Mouse (Mus musculus): ENCODE results near the gene Atf6.
A peak's percentile ranks its signal among the peaks of the same experiment; 100 is the strongest.

The Atf6 gene

GRCm38 (mm10) chr1:170867691-170868105 is at the start of gene Atf6:
TSS of gene Atf6 (minus strand) at chr1:170867771.
- peak; percentile 92 to 94 for DNase-seq (ENCODE audit: low spot score in 2 of 2)

DNA sequence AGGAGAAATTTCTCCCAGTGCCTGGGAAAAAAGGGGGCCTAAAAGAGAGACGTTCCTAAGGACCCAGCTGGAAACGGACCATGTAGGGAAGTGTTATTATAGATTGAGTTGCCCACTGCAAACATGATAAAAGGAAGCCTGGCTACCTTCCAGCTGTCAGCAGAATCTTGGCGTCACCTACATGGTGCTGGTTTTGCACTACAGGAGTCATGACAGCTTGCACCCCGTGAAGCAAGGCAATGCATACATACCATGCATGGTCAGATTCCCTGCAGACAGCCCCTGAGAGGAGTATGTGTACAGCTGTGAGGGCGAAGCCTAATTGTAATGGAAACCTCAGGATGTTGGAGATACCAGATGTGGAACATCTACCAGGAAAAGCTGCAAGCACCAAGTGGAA is 48.1 kb upstream of the Atf6 start:
- DNase-seq (ENCODE audit: low spot score in 2 of 2): no peak

DNA sequence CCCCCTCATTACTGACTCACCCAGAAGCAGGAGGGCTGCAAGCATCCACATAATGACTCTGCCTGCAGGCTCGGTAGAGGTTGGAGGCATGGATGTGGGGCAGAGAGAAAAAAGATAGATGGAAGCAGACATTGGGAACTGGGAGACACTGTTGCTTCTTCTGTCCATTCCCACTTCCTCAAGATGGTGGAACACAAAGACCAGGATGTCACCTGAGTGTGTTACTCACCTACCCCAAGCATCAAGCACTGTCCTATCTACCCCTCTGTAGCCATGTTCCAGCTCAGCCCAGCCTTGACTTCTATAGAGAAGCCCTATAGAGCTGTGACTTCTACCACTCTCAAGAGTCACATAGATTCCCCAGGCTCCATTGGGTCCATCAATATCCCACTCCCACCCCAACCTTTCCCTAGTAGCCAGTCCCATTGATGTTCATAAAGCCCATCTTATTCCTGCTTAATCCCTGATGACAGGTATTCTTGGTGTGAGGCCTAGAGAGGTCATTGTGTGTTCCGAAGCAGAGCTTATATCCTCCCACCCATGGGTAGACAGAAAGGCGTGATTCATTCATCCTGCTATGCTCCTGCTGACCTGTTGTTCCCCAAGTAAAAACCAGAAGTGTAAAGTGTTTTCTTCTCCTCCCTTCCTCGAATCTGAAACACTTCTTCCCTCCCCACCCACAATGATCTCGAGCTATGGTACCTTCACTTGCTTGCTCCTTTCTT is 45.5 kb upstream of the Atf6 start, which contains the start of gene Fcrlb:
TSS of gene Fcrlb (minus strand) at position 51 of the 725 bp plus-strand sequence.
- no peak for DNase-seq (ENCODE audit: low spot score in 2 of 2)

DNA sequence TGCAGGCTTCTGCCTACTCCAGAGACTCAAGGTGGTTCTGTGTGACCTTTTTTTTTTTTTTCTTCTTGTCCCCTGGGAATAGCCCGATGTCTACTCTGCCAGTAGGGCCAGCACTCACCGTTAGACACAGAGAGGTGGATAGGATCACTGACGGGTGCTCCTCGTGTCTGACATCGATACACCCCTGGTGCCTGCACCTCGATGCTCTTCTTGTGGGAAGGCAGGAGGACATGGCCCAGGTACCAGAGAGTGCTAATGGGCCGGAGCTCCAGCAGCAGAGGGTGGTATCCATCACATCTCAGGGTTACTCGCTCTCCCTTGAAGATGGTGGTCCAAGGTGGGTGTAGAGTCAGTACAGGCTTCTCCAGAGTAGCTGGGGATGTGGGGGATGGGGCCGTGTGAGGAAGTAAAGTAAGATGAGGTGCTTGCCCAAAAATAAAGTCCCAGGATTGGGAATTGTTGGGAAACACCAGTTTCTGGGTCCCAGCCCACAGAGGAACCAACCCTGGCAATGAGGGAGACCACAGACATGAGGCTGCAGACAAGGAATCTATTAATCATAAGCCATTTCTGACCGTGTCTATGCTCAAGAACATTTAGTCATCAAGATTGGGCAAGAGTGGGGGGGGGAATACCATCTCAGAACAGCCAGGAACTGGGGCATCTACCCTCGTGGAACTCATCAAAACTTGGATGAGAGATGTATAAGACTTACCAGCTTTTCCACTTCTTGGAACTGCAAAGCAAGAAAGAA is 44.5 kb upstream of the Atf6 start:
- no peak for DNase-seq (ENCODE audit: low spot score in 2 of 2)

DNA sequence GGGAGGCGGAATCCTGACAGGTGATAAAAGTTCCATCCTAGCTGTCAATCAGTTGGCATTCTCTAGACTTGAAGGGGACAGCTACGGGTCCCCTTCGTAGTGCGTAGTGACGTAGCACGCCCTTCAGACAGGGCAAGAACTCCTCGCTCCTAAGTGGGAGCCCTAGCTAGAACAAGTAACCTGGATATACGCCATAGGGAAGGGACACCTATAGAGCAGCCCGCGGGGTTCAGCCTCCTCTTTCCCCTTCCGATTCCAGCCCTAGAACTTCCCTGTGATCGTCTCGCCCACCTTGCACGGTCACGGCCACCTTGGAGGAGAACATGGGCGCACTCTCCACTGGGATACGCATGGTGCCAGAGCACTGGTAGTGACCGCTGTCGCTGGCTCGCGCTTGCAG is 40.8 kb upstream of the Atf6 start:
- DNase-seq (ENCODE audit: low spot score in 2 of 2): no peak

DNA sequence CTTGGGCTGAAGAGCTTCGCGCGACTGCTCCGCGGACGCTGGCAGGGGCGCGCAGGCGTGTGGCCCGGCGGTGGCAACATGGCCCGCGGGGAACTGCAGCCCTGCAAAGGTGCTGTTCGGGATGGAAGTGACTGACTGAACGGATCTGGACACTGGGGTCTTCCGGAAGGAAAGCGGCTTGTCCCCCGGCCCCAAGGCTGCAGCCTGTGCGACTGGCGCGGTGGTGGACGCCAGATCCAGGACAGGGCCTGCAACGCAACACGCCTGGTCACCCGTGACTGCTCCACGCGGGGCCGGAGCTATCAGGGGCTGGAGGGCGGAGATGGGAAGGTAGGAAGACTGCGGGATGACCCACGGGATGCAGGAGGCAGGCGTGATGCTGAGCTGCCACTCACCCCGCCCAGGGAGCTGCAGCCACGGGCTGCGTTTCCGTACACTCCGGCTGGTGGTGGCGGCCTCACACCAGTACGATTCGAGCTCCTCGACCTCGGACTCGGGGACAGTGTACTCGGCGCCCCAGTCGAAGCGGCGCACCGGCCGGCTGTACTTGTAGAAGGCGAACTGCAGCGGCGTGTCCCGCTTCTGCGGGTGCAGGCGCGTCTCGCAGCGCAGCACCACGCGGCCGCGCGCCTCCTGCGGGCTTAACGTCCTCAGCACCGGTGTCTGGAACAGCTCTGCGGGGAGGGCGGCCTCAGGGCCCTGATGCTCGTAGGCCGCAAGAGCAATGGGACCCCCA is 40.1 kb upstream of the Atf6 start:
- DNase-seq (ENCODE audit: low spot score in 2 of 2): peak in 1 of 2 experiments; percentile 30

- DNase-seq (ENCODE audit: low spot score in 2 of 2): no peak
These were observed 39.5 kb upstream of the Atf6 start for GRCm38 (mm10) chr1:170907111-170907455.

DNA sequence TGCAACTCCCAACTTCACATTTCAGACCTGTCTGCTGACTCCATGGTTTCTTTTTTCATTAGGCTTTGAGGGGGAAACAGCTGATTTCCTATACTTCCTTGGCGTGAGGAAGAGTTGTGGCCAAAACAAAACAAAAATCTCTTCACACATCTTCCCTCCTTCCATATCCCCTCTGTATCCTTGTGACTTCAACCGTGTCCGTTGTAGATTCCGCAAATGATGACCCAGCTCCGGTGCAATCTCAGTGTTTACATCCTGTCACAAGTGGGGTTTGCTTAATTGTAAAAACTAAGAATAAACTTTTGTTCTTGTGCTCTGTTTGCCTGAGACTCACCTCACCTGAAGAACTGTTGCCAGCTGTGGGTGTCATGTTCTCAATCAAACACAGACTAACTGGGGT is 35.9 kb upstream of the Atf6 start:
- DNase-seq (ENCODE audit: low spot score in 2 of 2): no peak

DNA sequence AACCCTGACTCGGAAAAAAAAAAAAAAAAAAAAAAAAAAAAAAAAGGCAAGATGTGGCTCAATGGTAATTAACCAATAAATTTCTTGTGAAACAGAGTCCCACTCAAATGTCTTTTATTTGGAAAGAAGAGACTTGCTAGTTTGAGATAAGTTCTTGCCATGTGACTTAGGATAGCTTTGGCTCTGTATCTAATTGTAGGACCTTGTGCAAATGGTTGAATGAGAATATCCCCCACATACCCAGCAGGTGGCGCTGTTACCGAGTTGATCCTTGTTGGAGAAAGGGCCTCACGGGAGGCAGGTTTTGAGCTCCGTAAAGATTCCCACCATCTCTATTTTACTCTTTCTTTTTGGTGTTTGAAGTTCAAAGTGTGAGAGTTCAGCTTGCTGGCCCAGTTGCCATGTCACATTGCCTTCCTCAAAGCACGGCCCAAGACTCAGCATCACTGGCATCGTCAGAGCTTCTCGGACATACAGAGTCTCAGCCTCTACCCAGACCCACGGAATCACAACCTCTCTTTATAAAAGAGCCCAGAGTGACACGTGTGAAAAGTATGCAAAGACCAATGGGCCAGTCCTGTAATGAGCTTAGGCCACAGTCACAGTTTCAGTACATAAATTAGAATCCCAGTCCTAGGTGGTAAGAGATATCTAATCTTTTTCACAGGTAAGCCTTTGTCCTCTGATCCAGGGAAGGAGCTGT is 34.1 kb upstream of the Atf6 start:
- peak; percentile 59 to 79 for DNase-seq (ENCODE audit: low spot score in 2 of 2)

GRCm38 (mm10) chr1:170900799-170901467 is 33.4 kb upstream of the Atf6 start:
- peak in 1 of 2 experiments; percentile 20 for DNase-seq (ENCODE audit: low spot score in 2 of 2)

DNA sequence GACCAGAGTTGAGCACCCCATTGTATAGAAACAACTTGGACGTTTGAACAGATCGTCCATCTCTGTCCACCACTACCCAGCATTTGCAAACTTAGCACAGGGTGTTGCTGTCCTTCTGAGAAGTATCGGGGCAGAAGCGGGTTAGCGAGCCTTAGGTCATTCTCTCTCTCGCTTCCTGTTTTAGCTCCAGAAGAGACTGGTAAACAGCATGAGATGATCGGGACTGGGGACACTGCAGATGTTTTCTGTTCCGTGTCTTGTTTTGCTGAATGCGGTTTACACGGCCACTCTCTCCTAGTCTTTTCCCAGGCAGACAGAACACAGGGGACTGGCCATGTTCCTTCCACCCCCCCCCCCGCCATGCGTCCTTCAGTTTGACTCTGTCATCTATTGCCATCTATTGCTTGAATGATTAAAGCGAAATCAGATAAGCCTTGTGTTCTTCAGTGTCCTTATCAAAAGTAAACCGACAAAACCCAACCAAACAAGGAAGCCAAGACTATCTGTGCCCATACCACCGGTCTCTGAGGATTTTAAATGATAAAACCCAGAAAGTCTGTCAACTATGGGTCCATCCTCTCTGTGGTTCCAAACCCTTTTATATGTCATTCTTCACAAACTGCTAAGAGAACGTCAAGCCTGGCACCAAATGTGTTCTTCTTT is 31.0 kb upstream of the Atf6 start:
- no peak for DNase-seq (ENCODE audit: low spot score in 2 of 2)

- DNase-seq (ENCODE audit: low spot score in 2 of 2): no peak
These were observed 29.2 kb upstream of the Atf6 start for GRCm38 (mm10) chr1:170896651-170897281.

DNA sequence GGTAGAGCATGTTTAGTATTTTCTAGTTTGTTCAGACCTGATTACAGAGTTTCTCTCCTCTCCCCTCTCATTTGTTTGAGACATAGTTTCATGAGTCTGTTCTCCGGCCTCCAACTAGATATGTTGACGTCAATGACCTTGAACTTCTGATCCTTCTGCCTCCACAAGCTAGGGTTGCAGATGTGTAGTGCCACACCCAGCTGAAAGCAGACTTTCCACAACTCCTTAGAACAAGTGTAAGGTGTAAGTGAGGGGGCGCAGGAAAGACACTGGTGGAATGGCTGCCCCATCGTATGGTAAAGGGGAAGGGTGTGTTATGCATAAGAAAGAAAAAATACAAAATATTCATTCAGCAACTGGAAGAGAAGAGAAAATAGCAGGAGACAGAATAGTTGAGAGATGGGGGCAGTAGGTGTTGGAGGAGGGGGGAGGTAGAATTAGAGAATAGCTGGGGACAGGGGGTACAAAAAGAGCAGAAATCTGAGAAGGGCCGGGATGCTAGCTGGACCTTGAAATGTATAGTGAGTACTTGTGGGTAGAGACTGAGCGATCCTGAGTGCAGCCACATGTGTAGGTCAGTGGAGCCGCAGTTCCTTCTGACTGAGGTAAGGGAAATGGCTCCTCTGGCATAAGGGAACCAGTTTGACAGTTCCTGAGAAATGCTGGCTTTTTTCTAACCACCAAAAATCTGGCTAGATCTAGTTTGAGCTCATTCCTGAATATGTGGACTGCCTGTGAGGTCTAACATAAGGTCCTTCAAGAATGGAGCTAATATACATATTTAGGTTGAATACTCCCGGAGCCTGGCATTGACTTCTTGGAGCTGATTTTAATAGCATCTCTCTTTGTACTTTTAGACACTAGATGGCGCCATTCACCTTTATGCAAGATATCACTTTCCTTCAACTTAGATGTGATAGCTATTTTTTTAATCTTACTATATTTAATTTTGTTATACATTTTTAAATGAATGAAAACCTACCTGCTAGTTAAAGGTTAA is 27.3 kb upstream of the Atf6 start:
- DNase-seq (ENCODE audit: low spot score in 2 of 2): no peak

DNA sequence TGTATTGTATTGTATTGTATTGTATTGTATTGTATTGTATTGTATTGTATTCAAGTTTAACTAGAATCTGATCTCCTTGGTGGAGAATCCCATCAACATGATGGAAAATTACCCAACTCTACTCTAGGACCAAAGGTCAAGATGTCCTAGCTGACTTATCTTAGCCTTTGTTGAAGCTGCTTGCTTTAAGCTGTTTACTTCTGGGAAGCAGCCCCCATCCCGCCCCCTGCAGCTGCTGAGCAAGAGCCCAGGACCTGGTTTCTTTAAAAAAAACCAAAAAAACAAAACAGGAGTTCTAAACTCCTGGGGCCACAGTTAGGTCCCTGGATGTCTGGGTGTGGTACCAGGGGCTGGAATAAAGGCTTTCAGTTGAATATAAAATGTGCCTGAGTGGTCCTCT is 24.7 kb upstream of the Atf6 start:
- no peak for DNase-seq (ENCODE audit: low spot score in 2 of 2)

DNA sequence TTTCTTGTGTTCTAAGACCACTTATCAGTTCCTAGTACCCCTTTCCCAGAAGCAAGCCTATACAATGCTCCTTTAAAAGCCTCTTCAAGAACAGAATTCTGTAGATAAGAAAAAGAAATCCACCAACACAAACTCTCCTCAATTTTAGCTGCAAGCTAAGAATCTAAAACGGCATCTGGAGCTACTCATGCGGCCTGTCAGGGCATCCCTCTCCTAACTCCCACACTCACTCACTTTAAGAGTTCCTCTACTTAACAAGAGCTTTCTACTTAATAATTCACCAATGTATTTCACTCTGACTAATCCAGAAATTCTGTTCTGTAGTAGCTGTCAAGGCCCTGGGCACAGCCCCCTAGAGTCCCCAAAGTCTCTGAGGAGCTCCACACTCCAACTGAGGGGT is 24.1 kb upstream of the Atf6 start:
- no peak for DNase-seq (ENCODE audit: low spot score in 2 of 2)

DNA sequence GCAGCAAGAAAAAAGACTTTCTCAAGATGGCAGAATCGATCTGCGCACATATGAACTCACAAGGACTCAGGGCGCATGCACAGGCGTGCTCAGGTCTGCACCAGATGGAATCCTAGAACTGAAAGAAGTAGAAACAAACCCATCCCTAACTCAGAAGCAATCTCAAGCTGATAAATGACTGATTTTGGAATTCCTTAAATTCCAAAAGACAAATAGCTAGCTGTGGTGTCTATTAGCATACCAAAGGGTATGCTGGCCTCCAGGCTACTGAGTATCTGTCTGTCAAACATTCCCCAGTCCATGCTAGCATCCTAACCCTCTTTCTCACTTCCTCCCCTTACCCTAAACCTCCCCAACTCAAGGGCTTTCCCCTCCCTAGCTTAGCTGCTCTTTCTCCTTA is 21.7 kb upstream of the Atf6 start:
- no peak for DNase-seq (ENCODE audit: low spot score in 2 of 2)

GRCm38 (mm10) chr1:170886044-170886458 is 18.5 kb upstream of the Atf6 start:
- DNase-seq (ENCODE audit: low spot score in 2 of 2): no peak

- DNase-seq (ENCODE audit: low spot score in 2 of 2): peak; percentile 80 to 84
These were observed 17.5 kb upstream of the Atf6 start, which contains the start of the genes Gm26620 and Dusp12 for GRCm38 (mm10) chr1:170884978-170885561. TSS of gene Gm26620 (plus strand) at chr1:170885065. TSS of gene Dusp12 (minus strand) at chr1:170885540.

DNA sequence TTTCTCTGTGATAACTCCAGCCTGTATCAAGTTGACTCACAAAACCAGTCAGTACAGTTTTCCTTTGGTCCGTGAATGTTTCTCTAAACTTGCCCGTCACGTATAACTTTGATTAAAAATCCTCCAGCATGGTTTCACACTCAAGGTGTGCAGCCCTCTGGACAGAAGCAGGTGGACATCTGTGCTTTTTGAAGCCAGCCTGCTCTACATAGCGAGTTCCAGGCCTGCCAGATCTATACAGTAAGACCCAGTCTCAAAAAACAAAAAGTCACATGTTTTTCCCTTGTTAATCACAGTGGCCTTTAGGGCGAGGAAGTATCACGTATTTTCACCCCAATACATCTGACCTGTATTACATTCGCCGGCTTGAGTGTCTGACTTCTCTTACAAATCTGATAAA is 16.8 kb upstream of the Atf6 start:
- DNase-seq (ENCODE audit: low spot score in 2 of 2): no peak

Data from frontal cortex, postnatal 10 days (tissue).